Mouse (Mus musculus) fat pad, adult 2 months (tissue): ENCODE data around the gene Cog5.

ENCODE experiments used
- DNase-seq: peaks from one replicate; pipeline ENCODE4 v3.0.0-alpha.2; 2011; ENCODE audit warnings: low read depth, low spot score; ENCODE audit errors: extremely low read depth

Gene Cog5

DNA sequence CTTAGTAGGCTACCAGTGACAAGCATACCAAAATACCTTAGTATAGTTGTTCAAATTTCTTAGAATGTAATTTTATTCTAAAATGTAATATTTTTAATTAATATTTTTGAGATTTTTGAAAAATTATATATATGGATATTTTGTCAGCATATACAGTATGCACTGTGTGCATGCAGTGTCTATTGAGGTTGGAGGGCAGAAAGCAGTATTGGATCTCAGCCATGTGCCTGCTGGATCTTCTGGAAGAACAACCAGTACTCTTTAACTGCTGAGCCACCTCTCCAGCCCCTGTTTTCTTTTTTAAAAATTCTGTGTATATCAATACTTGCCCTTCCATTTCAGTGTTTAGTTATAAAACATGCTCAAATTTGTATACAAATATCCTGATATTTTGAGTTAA, 164.4 kb downstream of the Cog5 start:
- peak; percentile 4 for DNase-seq

DNA sequence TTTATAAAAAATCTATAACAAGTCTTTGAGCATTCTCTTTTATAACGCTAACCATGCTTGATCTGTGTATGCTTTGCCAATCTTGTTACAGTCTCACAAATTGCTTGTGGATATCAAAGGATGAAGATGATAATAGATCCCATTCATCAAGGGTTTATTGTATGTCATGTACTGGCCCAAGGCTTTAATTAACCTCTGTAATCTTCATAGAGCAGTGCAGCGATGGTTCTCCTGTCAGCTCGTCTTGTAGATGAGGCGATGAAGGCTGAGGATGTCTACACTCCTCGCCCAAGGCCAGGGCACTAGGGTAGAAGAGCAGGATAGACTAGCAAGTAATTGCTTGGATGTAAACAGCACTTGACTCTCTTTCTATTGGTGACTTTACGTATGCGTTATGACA, 164.9 kb downstream of the Cog5 start:
- peak; percentile 50 for DNase-seq

DNA sequence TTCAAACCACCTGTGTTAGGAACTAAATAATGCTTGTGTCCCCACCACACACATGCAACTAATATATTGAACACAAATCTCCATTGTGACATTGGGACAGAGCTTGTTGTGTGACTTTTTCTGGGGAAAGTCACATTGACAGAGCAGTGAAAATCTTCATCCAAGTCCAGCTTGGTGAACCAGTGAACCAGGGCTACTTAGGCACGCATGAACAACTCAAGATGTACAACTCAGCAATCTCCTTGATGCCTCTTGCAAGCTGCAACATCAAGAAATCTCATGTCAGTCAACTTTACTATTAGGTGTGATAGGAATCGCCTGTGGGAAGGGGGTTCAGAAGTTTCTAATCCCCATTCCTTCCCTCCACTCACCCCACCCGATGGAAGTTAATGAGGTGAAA, 169.0 kb downstream of the Cog5 start:
- DNase-seq = no peak

DNA sequence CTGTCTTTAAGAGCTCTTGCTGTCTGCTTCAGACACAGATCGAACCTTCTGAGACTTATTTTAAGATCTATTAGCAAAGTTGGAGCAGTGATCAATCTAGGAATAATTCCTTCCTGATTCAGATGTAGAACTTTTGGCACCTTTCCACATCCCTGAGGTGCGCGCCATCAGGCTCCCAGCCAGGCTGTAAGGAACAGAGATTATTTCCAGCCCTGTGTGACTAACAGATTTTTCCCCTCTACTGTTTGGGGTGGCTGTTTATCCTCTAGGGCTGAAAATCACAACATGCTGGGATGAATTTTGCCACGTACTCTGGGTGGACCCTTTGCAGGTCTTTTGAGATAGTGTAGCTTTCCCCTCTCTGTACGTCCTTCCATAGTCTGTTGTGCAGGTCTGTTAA, 170.2 kb downstream of the Cog5 start:
- DNase-seq = no peak

DNA sequence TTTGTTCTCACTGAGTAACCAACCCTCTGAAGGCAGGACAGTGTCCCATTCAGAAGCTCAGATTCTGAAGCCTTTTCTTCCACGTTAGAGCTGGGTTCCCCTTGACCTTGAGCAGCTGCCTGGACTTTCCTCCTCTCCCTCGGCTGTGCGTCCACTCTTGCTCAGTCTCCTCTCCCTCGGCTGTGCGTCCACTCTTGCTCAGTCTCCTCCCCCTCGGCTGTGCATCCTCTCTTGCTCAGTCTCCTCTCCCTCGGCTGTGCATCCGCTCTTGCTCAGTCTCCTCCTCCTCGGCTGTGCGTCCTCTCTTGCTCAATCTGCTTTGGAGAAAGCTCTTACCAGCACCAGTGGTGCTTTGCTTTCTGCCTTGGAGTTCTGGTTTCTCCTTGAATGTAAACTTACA, 171.2 kb downstream of the Cog5 start:
- no peak for DNase-seq

DNA sequence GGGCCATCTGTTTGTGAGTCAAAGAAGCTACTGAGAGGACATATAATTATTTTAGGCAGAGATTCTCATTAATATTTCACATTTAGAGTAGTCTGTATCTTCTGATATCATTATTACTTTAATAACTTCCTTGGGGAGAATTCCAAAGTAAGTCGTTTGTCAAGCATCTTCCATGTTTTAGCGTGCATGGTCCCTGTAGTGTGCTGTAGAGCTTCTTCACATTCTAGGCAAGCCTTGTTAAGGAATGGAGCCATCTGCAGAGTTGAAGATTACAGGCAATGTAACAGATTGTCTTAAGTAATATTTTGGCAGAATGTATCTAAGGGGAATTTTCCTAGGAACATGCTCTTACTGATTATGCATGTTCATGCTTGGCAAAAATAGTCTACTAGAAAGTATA, 171.8 kb downstream of the Cog5 start:
- DNase-seq = no peak

DNA sequence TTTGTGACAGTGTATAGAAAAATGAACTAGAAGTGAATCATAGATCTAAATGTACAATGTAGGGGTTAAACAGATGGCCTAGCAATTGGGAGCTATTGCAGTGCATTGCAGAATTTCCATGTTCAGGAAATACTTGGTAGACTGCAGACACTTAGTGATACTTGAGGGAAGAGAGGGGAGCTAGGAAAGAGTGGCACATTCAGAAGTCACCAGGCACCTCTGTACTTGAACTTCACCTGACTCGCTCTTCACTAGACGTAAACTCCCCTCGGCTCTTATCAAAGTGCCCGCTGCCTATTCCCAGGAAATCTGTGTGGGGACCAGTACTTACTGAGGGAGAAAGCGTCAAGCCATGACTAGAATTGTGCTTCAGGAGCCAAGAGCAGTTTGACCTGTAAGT, 180.8 kb downstream of the Cog5 start:
- DNase-seq = no peak

DNA sequence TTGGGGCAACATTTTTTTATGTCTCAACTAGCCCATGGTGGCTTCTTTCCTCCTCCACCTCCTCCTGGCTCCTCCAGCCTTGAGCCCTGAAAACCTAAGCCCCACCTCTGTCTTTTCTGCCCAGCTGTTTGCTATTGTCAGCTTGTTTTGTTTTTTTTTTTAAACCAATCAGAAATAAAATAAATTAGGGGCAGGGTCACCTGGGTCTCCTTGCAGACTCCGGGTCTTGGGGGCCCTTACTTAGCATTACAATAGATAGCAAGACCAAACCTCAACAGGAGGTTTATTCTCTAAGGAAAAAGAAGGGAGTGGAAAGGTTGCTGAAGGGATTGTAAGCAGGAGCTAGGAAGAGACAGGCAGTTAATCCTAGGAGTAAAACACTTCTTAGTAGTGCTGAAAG, 181.5 kb downstream of the Cog5 start:
- DNase-seq = no peak

DNA sequence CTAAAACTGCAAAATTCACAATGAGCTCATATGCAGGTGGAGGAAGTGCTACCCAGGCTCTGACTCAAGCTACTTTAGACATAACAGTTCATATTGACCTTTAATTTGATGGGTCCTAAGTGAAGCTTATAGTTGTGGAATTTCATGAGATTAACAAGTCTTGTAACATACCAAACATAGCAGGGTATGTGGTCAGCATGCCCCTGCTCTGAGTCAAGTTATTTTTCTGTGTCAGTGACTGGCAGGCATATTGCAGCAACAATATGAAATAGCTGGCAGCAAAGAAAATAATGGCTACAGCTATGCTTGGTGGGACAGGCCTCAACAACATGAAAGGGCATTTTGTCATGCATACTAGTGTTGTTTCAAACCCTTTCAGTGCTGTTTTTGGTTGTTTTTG, 183.9 kb downstream of the Cog5 start:
- no peak for DNase-seq

DNA sequence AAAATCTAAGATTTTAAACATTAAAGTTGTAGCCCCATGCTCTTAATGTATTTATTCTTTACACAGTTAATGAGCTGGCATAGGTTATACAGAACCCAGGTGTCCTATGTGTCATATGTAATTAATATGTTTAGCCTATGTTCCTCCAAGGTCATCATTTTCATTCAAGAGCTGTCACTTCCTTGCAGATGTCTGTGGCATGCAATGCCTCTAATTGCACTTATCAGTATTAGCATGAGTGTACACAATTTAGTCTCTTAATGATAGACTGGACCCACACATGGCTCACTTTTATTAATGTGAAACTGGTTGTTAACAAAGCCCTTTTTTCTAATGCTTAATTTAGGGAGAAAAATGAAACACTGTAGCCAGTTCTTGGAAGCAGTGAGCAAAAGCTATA, 184.6 kb downstream of the Cog5 start:
- no peak for DNase-seq

DNA sequence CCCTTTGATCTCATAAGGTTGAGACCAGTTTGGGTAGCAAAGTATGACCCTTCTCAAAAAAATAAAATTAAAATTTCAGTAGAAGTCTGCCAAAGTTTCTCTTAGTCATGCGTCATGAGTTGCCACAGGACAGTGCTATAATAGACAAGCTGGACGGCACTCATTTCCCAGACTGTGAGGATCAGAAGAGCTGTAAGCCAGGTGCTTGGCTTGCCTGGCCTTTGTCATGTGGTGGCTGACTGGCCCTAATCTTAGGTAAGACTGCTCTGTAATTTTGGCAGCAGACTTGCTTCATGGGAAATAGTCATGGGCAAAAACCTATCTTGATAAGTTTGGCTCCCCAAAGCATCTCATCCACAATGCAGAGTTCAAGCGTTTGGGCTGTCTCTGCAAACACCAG, 191.4 kb downstream of the Cog5 start:
- DNase-seq = peak; percentile 23

DNA sequence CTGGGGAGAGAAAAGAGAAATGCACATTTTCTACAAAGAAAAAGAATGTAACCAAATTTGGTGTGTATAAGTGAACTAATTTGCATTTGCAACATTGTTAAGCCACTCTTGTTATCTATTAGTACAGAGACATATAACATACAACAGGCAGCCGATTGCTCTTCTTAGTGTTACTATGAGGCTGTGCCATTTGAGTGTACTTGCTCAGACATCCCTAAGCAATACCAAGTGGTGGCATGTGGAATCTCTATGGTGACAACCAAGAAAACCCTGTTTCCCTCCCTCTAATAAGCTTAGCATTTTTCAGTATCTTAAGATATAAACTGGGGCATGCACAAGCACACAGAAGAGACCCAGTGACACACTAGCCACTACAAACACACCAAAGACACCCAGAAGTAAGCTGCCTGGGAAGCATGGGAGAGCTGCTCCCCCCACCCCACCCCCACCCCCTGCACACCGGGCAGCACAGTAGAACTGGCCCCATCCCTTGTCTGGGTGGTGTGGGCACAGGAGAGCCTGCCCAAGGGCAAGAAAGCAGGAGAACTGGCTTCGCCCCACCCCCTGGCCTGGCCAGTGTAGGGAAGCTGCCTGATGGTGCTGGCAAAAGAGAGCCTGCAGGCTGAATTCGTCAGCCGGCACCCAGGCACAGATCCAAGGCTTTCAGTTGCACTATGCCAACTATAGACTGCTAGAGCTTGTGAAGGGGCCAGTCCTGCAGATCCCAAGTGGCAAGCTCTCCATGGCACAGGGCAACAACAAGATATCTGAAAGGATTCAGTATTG, 194.2 kb downstream of the Cog5 start:
- peak; percentile 51 for DNase-seq

DNA sequence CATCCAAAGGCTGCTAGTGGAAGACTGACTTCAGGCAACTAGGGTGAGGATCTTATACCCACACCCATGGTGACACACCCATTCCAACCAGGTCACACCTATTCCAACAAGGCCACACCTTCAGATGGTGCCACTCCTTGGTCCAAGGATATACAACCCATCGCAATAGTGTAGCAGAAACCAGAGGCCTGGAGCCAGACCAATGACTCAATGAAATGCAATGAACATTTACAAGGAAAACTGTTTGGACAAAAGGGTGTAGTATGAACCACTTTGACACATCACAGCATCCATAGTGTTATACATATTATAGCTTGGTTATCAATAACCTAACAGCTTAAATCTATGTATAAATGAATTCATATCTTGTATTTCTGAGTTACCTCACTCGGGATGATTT, 194.9 kb downstream of the Cog5 start:
- no peak for DNase-seq

DNA sequence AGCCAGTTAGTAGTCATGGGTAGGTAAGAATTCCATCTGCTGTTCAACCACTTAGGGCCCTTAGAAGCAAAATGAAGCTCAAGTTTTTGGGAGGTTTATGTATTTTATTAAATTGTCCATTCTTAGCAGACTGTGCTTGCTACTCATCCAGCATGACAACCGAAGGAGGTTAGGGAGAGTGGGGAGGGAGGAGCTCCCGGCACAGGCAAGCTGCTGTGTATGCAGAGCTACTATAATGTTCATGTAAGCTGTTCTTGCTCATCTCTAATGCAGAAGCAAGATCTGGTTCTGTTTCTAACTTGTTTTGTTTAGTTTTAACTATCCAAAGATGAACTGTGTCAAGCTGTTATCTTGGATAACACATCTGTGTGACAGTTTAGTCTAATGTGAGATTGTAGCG, 199.4 kb downstream of the Cog5 start:
- DNase-seq = no peak

DNA sequence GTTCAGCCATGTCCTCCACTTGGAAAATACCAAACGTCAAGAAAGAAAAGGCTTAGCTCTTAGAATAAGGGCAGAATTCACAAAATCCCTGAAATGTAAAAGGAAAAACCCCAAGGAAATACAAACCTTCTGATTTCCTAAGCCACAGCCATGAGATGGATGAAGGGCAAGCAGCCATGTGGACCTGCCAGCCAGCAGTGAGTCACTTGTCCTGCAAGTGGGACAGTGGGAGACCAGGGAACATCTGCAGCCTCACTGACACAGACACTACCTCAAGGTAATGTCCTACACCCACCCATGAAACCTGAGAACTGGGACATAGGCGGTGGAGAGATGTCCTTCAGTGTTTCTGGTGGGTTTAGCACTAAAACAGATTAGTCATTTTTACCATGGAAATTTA, 200.1 kb downstream of the Cog5 start:
- DNase-seq = no peak

DNA sequence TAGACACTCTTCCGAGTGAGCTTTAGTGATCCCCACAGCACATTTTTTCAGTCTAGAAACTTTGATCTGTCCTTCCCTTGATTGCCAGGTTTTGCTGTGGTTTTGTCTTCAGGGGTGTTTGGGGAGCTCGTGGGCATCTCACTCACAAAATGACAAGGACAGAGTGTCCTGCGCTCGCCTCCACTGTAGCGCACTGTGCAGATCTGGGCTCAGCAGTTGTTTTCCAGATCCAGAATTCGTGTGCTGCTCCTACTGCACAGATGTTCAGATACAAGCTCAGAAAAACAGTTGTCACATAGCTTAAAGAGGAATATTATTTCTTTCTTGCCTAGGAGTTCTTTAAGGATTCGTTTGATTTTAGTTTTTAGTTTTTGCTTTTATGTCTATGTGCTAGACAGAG, 203.1 kb downstream of the Cog5 start:
- no peak for DNase-seq

DNA sequence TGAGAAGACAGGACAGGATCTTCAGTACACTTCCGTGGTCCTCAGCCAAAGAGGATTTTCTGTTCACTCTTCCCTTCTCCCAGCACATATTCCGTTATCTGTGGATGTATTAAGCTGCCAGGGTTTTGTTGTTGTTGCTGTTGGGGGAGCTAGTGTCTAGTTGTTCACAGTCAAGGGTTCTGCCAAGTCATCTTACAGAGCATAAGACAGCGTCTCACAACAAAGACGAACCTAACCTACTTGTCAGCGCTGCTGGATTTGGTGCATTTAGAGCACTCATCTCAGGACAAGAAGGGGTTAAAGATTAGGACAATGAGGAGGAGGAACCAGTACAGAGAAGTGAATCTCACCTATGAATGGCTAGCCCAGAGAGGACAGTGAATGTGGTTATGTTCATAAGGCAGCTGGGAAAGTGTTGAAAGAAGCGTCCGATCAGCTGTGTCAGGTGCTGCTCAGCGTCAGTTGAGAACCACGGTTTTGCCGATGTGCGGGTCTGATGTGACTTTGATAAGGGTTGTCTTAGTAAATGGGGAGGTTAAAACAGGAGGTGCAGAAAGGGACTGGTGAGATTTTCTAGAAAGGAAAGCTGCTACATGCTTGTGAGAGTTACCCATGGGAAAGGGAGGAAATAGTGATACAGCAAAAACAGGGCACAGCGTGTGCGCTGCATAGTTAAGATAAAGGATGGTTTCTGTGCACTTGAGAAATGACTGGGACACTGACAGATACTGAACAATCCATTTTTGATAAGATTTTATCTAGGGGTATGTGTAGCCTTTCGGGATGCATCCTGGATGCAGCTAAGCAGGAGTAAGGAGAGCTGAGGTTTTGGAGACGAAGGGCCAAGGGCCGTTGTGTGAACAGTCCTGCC, 208.2 kb downstream of the Cog5 start:
- DNase-seq = no peak

DNA sequence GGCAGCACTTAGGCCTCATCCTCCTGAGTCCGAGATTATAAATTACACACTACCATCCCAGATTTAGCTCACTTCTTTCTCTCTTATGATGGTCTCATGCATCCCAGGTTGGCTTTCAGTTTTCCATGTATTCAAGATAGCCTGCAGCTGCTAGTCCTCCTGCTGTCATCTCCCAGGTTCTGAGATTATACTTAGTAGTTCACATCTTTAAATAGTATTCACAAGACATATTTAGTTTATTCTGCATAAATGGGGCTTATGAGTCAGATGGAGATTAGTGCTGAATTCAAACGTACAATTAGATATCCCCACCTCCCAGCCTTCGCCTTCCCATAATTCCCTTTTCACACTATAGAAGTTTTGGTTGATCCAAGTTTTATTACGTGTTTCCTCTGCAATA, 222.1 kb downstream of the Cog5 start:
- DNase-seq = no peak

DNA sequence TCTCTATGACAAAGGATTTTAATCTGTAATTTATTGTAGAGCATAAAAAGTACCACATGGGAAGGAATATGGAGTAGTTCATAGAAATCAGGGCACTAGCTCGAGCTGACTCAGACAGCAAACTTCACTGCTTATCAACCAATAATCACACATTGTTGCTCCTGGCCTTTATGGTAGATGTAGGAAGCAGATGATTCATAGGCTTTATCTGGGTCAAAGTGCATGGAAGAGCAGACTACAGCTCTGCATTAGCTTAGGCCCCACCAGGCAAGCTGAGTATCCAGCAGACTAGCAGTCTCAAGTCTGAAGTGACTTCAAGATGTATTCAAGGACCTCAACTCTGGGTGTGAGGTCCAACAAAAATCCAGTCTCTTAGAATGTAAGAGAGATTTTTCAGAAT, 228.1 kb downstream of the Cog5 start:
- no peak for DNase-seq

DNA sequence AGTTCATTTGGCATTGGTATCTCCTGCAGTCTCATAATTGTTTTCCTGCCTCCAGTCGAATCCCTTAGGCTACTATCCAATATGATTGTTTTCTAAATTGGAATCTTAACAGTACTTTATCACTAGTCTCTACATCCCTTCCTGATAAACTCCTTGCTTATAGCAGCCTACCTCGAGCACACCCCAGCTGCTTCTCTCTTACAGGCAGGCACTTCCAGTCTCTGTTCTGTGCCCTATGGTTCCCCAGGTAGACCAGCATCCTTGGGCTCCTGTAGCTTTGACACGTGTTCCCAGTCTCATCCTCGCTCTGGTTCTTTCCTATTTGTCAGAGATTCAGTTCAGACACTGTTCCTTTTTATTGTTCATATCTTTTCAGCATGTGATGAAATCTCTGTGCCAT, 229.7 kb downstream of the Cog5 start:
- DNase-seq = no peak

DNA sequence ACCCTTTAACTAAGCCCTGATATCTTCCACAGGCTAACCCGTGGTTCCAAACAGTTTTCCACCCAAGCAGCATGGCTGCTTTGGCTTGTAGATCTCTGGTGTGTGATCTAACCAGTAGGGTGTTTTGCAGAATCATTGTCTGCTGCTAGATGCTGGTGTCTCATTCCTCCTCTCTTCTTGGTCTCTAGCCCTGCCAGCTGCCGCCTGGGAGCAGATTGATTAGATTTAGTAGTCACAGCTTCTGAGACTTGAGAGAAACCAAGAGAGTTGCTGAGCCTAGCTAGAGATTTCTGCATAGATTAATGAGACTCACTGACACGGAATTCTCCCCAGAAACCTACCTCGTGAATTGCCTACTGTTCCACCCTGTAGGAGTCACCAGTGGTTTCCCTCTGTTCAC, 230.4 kb downstream of the Cog5 start:
- DNase-seq = no peak

DNA sequence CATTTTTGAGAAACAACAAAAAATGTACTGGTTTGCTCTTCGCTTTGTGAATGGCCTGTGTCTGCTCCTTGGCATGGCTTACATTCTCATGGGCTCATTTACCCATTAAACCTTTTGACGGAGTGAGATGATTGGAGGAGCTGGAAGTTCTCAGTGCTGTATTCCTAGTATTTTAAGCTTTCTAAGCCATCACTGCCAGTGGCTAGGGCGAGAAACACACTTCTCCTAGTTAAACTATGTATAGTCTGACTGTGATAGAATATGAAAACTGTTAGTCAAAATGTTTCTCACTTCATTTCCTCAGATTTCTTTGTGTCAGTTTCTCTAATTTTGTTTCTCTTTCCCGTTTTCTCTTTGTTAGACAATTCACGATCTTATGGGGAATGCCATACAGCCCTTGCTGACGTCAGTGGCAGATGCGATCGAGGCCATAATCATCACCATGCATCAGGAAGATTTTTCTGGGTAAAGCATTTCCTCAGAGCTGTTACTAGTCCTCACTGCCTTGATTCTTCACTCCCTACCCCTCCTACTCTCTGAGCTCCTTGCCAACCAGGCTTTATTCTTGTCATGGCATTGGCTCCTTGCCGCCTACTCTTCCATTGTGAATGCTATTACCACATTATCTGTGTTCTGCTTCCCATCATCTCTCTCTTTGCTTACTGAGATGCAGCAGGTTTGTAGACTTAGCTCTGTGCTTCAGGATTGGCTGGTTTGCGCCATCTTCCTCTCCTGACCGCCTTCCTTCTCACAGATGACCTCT, 231.4 kb downstream of the Cog5 start:
- DNase-seq = peak; percentile 58
